Mouse (Mus musculus) small intestine, adult 2 months (tissue): ENCODE data around the gene Itpkc.

ENCODE experiments used
- CTCF ChIP-seq: fragments of 200-500 bp; IDR thresholded peaks from 2 replicates; pipeline ENCODE4 v1.5.1; 2012; ENCODE audit warnings: low read depth, mild to moderate bottlenecking, control low read depth, inconsistent platforms, low read length, moderate library complexity, mixed read lengths; ENCODE audit not compliant: insufficient replicate concordance, insufficient read length; ENCODE audit errors: extremely low read depth
- POLR2A ChIP-seq: fragments of 200-500 bp; IDR thresholded peaks from 2 replicates; pipeline ENCODE4 v1.6.1; 2012; ENCODE audit warnings: low read depth, mild to moderate bottlenecking, control low read depth, inconsistent platforms, low read length, moderate library complexity

DNA sequence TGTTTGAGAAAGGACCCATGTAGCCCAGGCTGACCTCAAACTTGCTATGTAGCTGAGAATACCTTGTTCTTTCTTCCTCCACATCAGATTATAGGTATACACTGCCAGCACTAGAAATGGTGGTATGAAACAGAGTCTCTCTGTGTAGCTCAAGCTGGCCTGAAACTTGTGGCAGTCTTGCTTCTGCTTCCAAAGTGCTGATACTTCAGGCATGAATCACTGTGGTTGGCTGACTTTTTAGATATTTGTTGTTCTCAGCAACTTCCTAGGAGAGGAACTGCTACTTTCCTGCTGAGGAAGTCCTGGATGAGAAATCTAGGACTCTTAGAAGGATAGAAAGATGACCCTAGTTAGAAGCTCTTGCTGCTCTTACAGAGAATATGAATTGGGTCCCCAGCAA is 30.1 kb downstream of the Itpkc start:
- TF ChIP-seq CTCF (no peak), POLR2A (no peak)
